Mouse (Mus musculus) neural tube, embryonic 12.5 days (tissue): ENCODE data around the gene Bsn. TPM values are rescaled to one million over a fixed set of nuclear protein-coding genes. Genes with fewer than 3 reads are reported as not detected.
"Not testable (repeated sequence)": the region's sequence is repeated elsewhere in the genome, so short reads cannot be mapped to it uniquely, and the experiment has no call there.

Experiments used
- ATAC-seq: fragments of 200-750 bp; cut with Nextera tagmentation; 2 replicates; pipeline ENCODE4 v1.8.0; 2017; ENCODE audit warnings: low read depth, mild to moderate bottlenecking, moderate TSS enrichment, moderate library complexity; ENCODE audit not compliant: low FRiP score
- H3K27ac ChIP-seq: fragments of 300-500 bp; sonication (generic); 2 replicates; pipeline ENCODE4 v1.5.1; 2016
- H3K27me3 ChIP-seq: fragments of 300-500 bp; sonication (generic); replicated peaks from 2 replicates; pipeline ENCODE4 v1.6.1; 2016; ENCODE audit warnings: mild to moderate bottlenecking
- H3K36me3 ChIP-seq: fragments of 300-500 bp; sonication (generic); 2 replicates; pipeline ENCODE4 v1.6.1; 2016; ENCODE audit warnings: mild to moderate bottlenecking
- H3K4me1 ChIP-seq: fragments of 300-500 bp; sonication (generic); 2 replicates; pipeline ENCODE4 v1.6.1; 2016
- H3K4me2 ChIP-seq: fragments of 300-500 bp; sonication (generic); replicated peaks from 2 replicates; pipeline ENCODE4 v1.6.1; 2016; ENCODE audit warnings: mild to moderate bottlenecking
- H3K4me3 ChIP-seq: fragments of 300-500 bp; sonication (generic); 2 replicates; pipeline ENCODE4 v1.5.1; 2016
- H3K9ac ChIP-seq: fragments of 300-500 bp; sonication (generic); 2 replicates; pipeline ENCODE4 v1.6.1; 2016; ENCODE audit warnings: mild to moderate bottlenecking
- H3K9me3 ChIP-seq: fragments of 300-500 bp; sonication (generic); 2 replicates; pipeline ENCODE4 v1.6.1; 2016; ENCODE audit warnings: mild to moderate bottlenecking
- WGBS: fragments of 180-500 bp; shearing (Covaris S2); methylation state at CpG from one replicate; pipeline ENCODE4 v1.1.7; 2016; 5-methylcytosine and 5-hydroxymethylcytosine counted together
- polyA plus RNA-seq: library from polyadenylated mRNA; unstranded; fragments of >200 nt; fragmentation: Nextera tagmentation; extraction: Ambion mirVana; gene quantifications from 2 replicates; pipeline ENCODE4 v1.2.1, GENCODE M21; 2016

Gene Bsn
- polyA plus RNA-seq, 1 experiment from 2014 or later, result 5.3 TPM

- ATAC-seq, result no peak
- no peaks in the 10 kb centered on the region for H3K27me3 ChIP-seq
- WGBS, result 79% methylated on average over 11 of the region's 11 CpGs
These were observed 27.9 kb upstream of the Bsn start for GRCm38 (mm10) chr9:108217936-108218543.

GRCm38 (mm10) chr9:108217406-108217805 is 27.2 kb upstream of the Bsn start:
- no peak overlapping the region for H3K27ac ChIP-seq
- H3K9me3 ChIP-seq, result no peaks in the 10 kb centered on the region
- no peak for ATAC-seq
- H3K36me3 ChIP-seq, result peaks cover 21% of the 10 kb centered on the region
- no peak overlapping the region for H3K9ac ChIP-seq
- H3K4me2 ChIP-seq, result no peak overlapping the region
- H3K4me1 ChIP-seq, result peaks cover 16% of the 10 kb centered on the region
- 95% methylated on average over 3 of the region's 3 CpGs for WGBS
- H3K27me3 ChIP-seq, result no peaks in the 10 kb centered on the region
- no peak overlapping the region for H3K4me3 ChIP-seq

More at GRCm38 (mm10) chr9:108217936-108218543, 27.9 kb upstream of the Bsn start:
- Histone ChIP-seq H3K36me3 (peaks cover 21% of the 10 kb centered on the region), H3K4me1 (peaks cover 11% of the 10 kb centered on the region; the same call in 1 of the 2 replicates), H3K9ac (no peak overlapping the region), H3K4me3 (no peak overlapping the region), H3K4me2 (no peak overlapping the region), H3K9me3 (no peaks in the 10 kb centered on the region), H3K27ac (no peak overlapping the region)

- peak; percentile 68; the same call in 1 of the 2 replicates for ATAC-seq
- H3K36me3 ChIP-seq, result peaks cover 37% of the 10 kb centered on the region
- peak overlapping the region; percentile 31; the same call in 1 of the 2 replicates for H3K4me2 ChIP-seq
- no peak overlapping the region for H3K27ac ChIP-seq
- no peaks in the 10 kb centered on the region for H3K27me3 ChIP-seq
- peaks cover 19% of the 10 kb centered on the region for H3K4me1 ChIP-seq
- WGBS, result 19% methylated on average over 7 of the region's 7 CpGs
- H3K4me3 ChIP-seq, result no peak overlapping the region
- no peak overlapping the region; the same call in 1 of the 2 replicates for H3K9ac ChIP-seq
- no peaks in the 10 kb centered on the region for H3K9me3 ChIP-seq
These were observed 22.9 kb upstream of the Bsn start for GRCm38 (mm10) chr9:108213105-108213504.

GRCm38 (mm10) chr9:108212426-108212825 is 22.2 kb upstream of the Bsn start:
- Histone ChIP-seq H3K9me3 (no peaks in the 10 kb centered on the region), H3K4me2 (no peak overlapping the region), H3K4me3 (no peak overlapping the region), H3K36me3 (peaks cover 37% of the 10 kb centered on the region), H3K27ac (no peak overlapping the region), H3K27me3 (no peaks in the 10 kb centered on the region), H3K4me1 (peaks cover 19% of the 10 kb centered on the region), H3K9ac (no peak overlapping the region)
- WGBS, result 93% methylated on average over 2 of the region's 2 CpGs
- ATAC-seq, result no peak

- Histone ChIP-seq H3K27me3 (no peaks in the 10 kb centered on the region), H3K4me3 (no peak overlapping the region), H3K4me2 (no peak overlapping the region), H3K36me3 (peaks cover 34% of the 10 kb centered on the region), H3K4me1 (peaks cover 14% of the 10 kb centered on the region), H3K9me3 (no peaks in the 10 kb centered on the region), H3K9ac (no peak overlapping the region), H3K27ac (no peak overlapping the region)
- 76% methylated on average over 3 of the region's 3 CpGs for WGBS
- ATAC-seq, result no peak
These were observed 15.4 kb upstream of the Bsn start for GRCm38 (mm10) chr9:108205571-108205901.

- Histone ChIP-seq H3K36me3 (peaks cover 34% of the 10 kb centered on the region), H3K4me1 (peaks cover 14% of the 10 kb centered on the region), H3K27me3 (no peaks in the 10 kb centered on the region), H3K27ac (no peak overlapping the region), H3K4me2 (no peak overlapping the region), H3K4me3 (no peak overlapping the region), H3K9me3 (no peaks in the 10 kb centered on the region), H3K9ac (no peak overlapping the region)
- ATAC-seq, result peak; percentile 59; the same call in 1 of the 2 replicates
- 52% methylated on average over 8 of the region's 8 CpGs for WGBS
These were observed 14.8 kb upstream of the Bsn start for GRCm38 (mm10) chr9:108204884-108205570.

GRCm38 (mm10) chr9:108203015-108203414 is 12.8 kb upstream of the Bsn start:
- no peak for ATAC-seq
- no peaks in the 10 kb centered on the region for H3K27me3 ChIP-seq

GRCm38 (mm10) chr9:108202169-108202568 is 12.0 kb upstream of the Bsn start:
- Histone ChIP-seq H3K36me3 (peaks cover 8% of the 10 kb centered on the region), H3K4me1 (peaks cover 19% of the 10 kb centered on the region), H3K9ac (no peak overlapping the region), H3K4me2 (no peak overlapping the region), H3K27me3 (no peaks in the 10 kb centered on the region), H3K27ac (no peak overlapping the region), H3K4me3 (no peak overlapping the region), H3K9me3 (no peaks in the 10 kb centered on the region)
- ATAC-seq, result no peak
- 90% methylated on average over 2 of the region's 2 CpGs for WGBS

More at GRCm38 (mm10) chr9:108203015-108203414, 12.8 kb upstream of the Bsn start:
- Histone ChIP-seq H3K4me3 (no peak overlapping the region), H3K9me3 (no peaks in the 10 kb centered on the region), H3K27ac (no peak overlapping the region), H3K36me3 (peaks cover 17% of the 10 kb centered on the region), H3K4me2 (no peak overlapping the region), H3K4me1 (peaks cover 14% of the 10 kb centered on the region), H3K9ac (no peak overlapping the region)
- WGBS, result 49% methylated on average over 13 of the region's 13 CpGs

- Histone ChIP-seq H3K4me2 (peak overlapping the region; percentile 48), H3K4me3 (0 out of 2 replicates have a peak overlapping the region, but pooled peaks have one; percentile 13), H3K27ac (no peak overlapping the region), H3K9me3 (no peaks in the 10 kb centered on the region), H3K9ac (no peak overlapping the region), H3K27me3 (no peaks in the 10 kb centered on the region), H3K4me1 (peaks cover 20% of the 10 kb centered on the region), H3K36me3 (peaks cover under 1% of the 10 kb centered on the region; the same call in 1 of the 2 replicates)
- WGBS, result under 1% methylated on average over 13 of the region's 13 CpGs
- peak; percentile 87 for ATAC-seq
These were observed 11.0 kb upstream of the Bsn start for GRCm38 (mm10) chr9:108201160-108201559.

- H3K9ac ChIP-seq, result no peak overlapping the region
- 67% methylated on average over 4 of the region's 4 CpGs for WGBS
- ATAC-seq, result no peak
These were observed 8.4 kb upstream of the Bsn start for GRCm38 (mm10) chr9:108198621-108199020.

GRCm38 (mm10) chr9:108196920-108197677 is 6.9 kb upstream of the Bsn start:
- peak overlapping the region; percentile 22 for H3K4me2 ChIP-seq
- peaks cover 8% of the 10 kb centered on the region; the same call in 1 of the 2 replicates for H3K4me1 ChIP-seq
- H3K27ac ChIP-seq, result no peak overlapping the region
- H3K9ac ChIP-seq, result 0 out of 2 replicates have a peak overlapping the region, but pooled peaks have one; percentile 14
- no peaks in the 10 kb centered on the region for H3K9me3 ChIP-seq
- WGBS, result 39% methylated on average over 24 of the region's 24 CpGs
- H3K4me3 ChIP-seq, result no peak overlapping the region
- H3K36me3 ChIP-seq, result no peaks in the 10 kb centered on the region
- no peaks in the 10 kb centered on the region for H3K27me3 ChIP-seq
- ATAC-seq, result no peak

More at GRCm38 (mm10) chr9:108198621-108199020, 8.4 kb upstream of the Bsn start:
- Histone ChIP-seq H3K4me3 (no peak overlapping the region), H3K27me3 (no peaks in the 10 kb centered on the region), H3K4me1 (peaks cover 8% of the 10 kb centered on the region; the same call in 1 of the 2 replicates), H3K4me2 (no peak overlapping the region), H3K36me3 (no peaks in the 10 kb centered on the region), H3K9me3 (no peaks in the 10 kb centered on the region), H3K27ac (no peak overlapping the region)

GRCm38 (mm10) chr9:108196222-108196621 is 6.0 kb upstream of the Bsn start:
- WGBS, result 70% methylated on average over 6 of the region's 6 CpGs
- not testable (repeated sequence) for H3K4me2 ChIP-seq

More at GRCm38 (mm10) chr9:108196222-108196621, 6.0 kb upstream of the Bsn start:
- H3K27me3 ChIP-seq, H3K9me3 ChIP-seq, H3K36me3 ChIP-seq, H3K4me3 ChIP-seq, ATAC-seq, H3K27ac ChIP-seq, H3K4me1 ChIP-seq, H3K9ac ChIP-seq: not testable (repeated sequence)
